Mouse (Mus musculus) v-Abl transformed pro-B cells (cell line): Measurements from ENCODE around the gene Prph2.

ENCODE experiments used
- in situ Hi-C, 2 experiments: fragments of 400-800 bp; cut with MboI; formaldehyde crosslinking; loops; one replicate each; pipeline ENCODE4 v1.15.1; 2025; ENCODE audit not compliant: unreplicated experiment in 2 of 2

Prph2 gene

DNA sequence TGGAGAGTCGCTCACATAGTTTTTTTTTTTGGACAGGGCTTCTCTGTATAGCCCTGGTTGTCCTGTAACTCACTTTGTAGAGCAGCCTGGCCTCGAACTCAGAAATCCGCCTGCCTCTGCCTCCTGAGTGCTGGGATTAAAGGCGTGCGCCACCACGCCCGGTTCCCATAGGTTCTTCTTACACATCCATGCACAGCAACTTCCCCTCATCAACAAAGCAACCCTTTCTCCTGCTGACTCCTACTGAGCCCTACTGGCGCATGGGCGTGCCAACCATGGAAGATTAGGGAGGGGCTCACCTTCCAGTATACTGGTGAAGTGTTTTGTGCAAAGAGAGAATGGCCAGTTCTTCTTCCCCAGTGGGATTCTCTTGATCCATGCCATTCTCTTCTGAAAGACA is 32.2 kb downstream of the Prph2 start:
- in situ Hi-C loops: loop anchor here in 1 of 2 experiments (25.0 kb wide), 1 partner anchor 730 kb away; the partner anchor contains the start of genes Polh and Xpo5

DNA sequence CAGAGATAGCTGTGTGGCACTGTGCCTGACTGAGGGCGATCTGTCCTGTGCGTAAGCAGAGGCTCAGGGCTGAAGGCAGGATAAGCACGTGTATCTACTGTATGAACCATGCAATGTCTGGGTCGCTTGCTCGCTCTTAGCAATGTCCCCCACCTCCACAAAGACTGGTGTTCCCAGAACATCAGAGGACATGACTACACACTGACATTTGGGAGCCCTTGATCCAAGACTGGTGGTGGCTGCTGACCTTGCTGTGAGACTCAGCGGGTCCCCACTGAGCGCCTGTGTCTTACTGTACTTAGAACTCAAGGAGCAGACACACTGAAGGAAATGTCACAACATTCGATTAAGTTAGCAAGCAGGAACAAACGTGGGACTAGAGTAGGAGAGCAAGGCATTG is 36.0 kb downstream of the Prph2 start:
- in situ Hi-C loops: loop anchor here in 1 of 2 experiments (25.0 kb wide), 1 partner anchor 734 kb away; the partner anchor contains the start of genes Polh and Xpo5

DNA sequence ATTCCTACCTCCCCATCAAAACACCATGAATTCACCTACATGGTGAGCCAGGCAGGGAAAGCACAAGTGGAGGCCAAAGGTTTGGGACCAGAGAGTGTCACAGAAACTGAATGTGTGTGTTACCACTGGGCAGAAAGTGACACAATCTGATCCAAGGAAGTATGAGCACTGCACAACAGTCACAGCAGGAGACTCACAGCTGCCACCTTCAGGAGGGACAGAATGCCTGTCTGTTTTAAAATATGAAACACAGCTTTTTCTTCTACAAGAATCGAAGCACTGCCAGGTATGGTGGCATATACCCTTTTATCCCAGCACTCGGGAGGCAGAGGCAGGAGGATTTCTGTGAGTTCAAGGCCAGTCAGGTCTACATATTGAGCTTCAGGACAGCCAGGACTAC is 47.8 kb downstream of the Prph2 start:
- in situ Hi-C loops: loop anchor here in 1 of 2 experiments (25.0 kb wide), 1 partner anchor 1546 kb away; no protein-coding TSS in a partner anchor

DNA sequence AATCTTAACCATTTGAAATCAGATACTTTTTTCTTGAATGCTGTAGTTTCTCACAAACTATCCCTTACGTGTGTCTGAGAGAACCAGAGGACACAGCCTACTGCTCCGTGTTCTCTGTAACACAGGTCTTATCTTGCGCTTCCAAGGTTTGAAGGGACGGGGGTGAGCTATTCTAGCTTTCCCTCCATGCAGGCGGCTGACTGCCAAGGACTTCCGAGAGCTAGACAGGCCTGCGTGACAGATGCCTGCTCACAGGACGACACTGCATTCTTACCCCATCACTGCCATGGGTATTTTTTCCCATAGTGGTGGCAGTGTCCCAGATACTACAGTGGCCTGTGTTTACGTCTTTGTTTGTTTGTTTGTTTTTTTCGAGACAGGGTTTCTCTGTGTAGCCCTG is 50.0 kb downstream of the Prph2 start:
- in situ Hi-C loops: loop anchor here in 1 of 2 experiments (25.0 kb wide), 1 partner anchor 1548 kb away; no protein-coding TSS in a partner anchor

DNA sequence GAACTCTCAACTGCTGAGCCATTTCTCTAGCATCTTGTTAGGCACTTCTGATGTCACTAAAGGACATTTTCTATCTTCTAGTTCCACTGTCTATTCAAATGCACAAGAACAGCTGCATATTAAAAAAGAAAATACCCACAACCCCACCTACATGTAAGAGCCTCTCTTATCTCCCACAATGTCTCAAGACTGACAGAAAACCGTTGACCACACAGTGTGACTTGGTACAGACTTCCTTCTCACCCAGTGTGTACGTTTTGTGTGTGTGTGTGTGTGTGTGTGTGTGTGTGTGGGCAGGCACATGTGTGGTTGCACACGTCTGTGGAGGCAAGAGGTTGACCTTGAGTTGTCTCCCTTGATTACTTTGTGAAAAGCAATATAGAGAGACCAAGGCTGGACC is 51.9 kb downstream of the Prph2 start:
- in situ Hi-C loops: loop anchor here in 1 of 2 experiments (25.0 kb wide), 1 partner anchor 1550 kb away; no protein-coding TSS in a partner anchor

DNA sequence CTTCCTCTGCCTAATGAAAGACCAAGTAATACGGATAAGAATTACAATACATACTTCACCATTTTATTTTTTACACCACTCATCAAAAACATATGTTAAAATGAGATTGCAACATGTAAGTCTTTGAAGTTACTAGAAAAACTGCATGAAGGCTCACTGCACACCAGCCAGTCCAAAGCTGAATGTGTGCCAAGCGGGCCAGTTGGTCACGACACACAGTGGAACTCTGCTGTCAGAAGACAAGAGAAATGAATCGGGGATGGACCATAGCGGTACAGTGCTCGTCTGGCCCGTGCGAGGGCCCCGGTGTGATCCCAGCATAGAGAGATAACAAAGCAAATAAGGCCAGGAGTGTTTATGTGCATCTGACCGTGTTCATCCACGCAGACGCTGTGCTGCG is 52.9 kb downstream of the Prph2 start:
- in situ Hi-C loops: loop anchor here in 1 of 2 experiments (25.0 kb wide), 1 partner anchor 1551 kb away; no protein-coding TSS in a partner anchor

DNA sequence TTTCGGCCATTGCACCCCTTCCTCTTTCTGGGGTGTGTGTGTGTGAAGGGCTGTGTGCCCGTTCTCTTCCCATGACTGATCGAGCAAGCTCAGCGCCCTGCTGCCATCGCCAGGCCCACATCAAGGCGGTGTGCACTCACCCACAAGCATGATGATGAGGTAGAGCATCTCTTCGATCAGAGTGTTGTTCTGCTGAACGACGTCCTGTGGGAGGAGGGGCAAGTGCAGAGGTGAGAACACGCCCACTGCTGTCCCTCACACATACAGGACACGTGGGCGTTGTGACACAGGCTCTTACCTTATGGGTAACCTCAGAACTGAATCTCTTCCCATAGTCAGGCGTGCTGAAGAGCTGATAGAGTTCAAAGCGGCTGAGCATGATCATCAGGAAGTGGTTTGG is 56.6 kb downstream of the Prph2 start:
- in situ Hi-C loops: loop anchor here in 1 of 2 experiments (25.0 kb wide), 1 partner anchor 1555 kb away; no protein-coding TSS in a partner anchor

DNA sequence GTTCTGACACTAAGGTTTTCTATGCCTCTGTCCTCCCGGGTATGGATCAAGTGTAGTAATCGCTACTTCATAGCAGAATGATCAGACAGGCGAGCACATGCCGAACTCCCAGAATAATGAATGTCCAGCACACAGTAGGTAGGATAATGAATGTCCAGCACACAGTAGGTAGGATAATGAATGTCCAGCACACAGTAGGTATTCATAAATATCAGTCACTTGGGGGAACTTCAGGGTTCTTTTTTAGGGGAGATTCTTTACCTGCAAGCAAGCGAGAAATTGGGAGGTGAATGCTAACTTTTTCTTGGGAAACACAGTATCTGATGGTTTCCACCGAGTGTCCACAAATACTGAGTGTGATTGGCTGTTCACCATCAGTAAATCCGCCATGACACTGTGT is 62.3 kb downstream of the Prph2 start:
- in situ Hi-C loops: loop anchor here (5.0 to 25.0 kb wide), 2 partner anchors 65 to 1560 kb away; no protein-coding TSS in a partner anchor
